Mouse (Mus musculus): ENCODE data around the gene Bsn. TPM values are rescaled to one million over a fixed set of nuclear protein-coding genes. Genes with fewer than 3 reads are reported as not detected.
A peak's percentile ranks its signal among the peaks of the same experiment; 100 is the strongest.

Bsn gene
- polyA plus RNA-seq, 1 experiment: 105 TPM

DNA sequence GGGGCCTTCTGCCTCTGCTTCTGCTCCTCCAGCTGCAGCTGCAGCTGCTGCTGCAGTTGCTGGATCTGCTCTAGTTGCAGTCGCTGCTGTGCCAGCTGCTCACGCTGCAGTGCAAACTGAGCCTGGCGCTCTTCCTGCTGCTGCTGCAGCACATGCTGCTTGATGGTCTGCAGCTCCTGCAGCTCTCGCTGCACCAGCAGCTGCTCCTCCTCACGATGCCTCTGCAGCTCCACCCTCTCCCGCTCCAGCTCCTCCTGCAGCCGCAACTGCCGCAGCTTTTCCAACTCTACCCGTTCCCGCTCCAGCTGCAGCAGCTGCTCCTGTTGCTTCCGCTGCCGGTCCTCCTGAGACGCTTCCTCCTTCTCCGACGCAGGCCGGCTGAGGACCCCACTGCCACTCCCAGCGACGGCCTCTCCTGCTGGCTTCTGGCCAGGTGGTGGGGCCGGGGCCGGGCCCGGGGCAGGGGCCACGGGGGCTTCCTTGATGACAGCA, 79.0 kb downstream of the Bsn start:
- peaks cover 2% of the 10 kb centered on the region; the same call in 1 of the 2 replicates for H3K4me1 ChIP-seq (ENCODE audit: control insufficient read depth, insufficient read depth, low read length)
- no peak overlapping the region for H3K4me3 ChIP-seq (ENCODE audit: insufficient read depth, low read length)
- TF ChIP-seq POLR2A (IDR thresholded peaks at IDR 0.05; ENCODE audit: extremely low read depth, insufficient read depth, low read length) (no peak), CTCF (IDR thresholded peaks at IDR 0.05; ENCODE audit: extremely low read depth, insufficient read depth, low read length) (no peak)
- H3K27ac ChIP-seq (ENCODE audit: insufficient read depth, low read length): 0 out of 2 replicates have a peak overlapping the region, but pooled peaks have one; percentile 9

DNA sequence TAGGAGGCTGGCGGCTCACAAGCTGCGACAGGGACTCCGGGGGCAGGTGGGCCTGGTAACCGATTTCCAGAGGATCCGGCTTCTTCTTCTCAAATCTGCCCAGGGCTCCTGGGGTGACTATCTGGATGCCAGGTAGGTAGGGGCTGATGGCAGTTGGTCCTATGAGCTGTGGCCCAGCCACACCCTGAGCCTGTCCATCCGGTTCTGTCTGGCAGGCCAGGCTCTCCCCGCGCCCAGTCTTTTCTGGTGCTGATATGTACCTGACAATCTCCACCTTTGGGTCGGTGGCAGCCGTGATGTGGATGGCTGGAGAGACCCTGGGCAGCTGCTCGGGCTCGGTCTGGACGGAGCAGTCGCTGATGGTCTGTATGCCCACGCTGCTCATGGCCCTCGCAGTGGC, 80.0 kb downstream of the Bsn start:
- no peak overlapping the region for H3K4me3 ChIP-seq (ENCODE audit: insufficient read depth, low read length)
- peaks cover 2% of the 10 kb centered on the region; the same call in 1 of the 2 replicates for H3K4me1 ChIP-seq (ENCODE audit: control insufficient read depth, insufficient read depth, low read length)
- TF ChIP-seq POLR2A (IDR thresholded peaks at IDR 0.05; ENCODE audit: extremely low read depth, insufficient read depth, low read length) (no peak), CTCF (IDR thresholded peaks at IDR 0.05; ENCODE audit: extremely low read depth, insufficient read depth, low read length) (no peak)
- no peak overlapping the region for H3K27ac ChIP-seq (ENCODE audit: insufficient read depth, low read length)

DNA sequence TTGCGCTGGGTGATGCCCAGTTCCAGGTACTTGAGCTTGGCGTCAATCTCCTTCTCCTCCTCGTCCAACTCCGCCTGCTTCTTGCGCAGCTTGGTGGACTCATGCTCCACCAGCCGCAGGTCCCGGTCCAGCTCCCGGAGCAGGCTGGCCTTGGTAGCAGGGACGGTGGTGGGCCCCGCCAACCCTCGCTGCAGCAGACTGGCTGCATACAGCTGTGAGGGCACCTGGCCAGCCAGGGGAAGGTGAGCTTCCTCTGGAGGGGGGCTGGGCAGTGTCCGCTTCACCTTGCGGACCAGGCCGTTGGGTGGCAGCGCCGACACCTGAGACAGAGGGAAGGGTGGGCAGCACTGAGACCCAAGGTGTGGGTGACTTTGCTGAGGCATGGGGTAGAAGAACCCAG, 82.3 kb downstream of the Bsn start:
- no peak for TF ChIP-seq POLR2A (IDR thresholded peaks at IDR 0.05; ENCODE audit: extremely low read depth, insufficient read depth, low read length)
- no peak for TF ChIP-seq CTCF (IDR thresholded peaks at IDR 0.05; ENCODE audit: extremely low read depth, insufficient read depth, low read length)
- Histone ChIP-seq H3K27ac (ENCODE audit: insufficient read depth, low read length) (no peak overlapping the region), H3K4me1 (ENCODE audit: control insufficient read depth, insufficient read depth, low read length) (peaks cover 2% of the 10 kb centered on the region; the same call in 1 of the 2 replicates), H3K4me3 (ENCODE audit: insufficient read depth, low read length) (no peak overlapping the region)

DNA sequence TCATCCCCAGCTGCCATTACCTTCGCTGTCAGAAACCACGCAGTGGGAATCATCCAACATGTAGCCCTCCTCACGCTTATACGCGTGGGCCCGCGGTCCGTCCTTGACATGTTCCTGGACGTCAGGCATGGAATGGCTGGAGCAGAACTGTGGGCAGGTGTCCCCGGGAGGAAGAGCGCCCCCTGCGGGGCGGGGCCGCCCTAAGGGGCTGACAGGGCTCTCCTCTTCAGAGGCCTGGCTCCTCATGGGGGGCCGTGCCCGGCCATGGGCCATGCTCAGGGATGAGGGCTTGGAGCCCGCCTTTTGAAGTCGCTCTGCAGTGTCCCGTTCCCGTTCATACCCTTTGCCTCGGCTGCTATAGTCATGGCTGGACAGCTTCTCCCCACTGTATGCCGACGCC, 84.1 kb downstream of the Bsn start:
- Histone ChIP-seq H3K4me1 (ENCODE audit: control insufficient read depth, insufficient read depth, low read length) (peaks cover 2% of the 10 kb centered on the region; the same call in 1 of the 2 replicates), H3K27ac (ENCODE audit: insufficient read depth, low read length) (no peak overlapping the region), H3K4me3 (ENCODE audit: insufficient read depth, low read length) (no peak overlapping the region)
- TF ChIP-seq POLR2A (IDR thresholded peaks at IDR 0.05; ENCODE audit: extremely low read depth, insufficient read depth, low read length) (no peak), CTCF (IDR thresholded peaks at IDR 0.05; ENCODE audit: extremely low read depth, insufficient read depth, low read length) (no peak)

DNA sequence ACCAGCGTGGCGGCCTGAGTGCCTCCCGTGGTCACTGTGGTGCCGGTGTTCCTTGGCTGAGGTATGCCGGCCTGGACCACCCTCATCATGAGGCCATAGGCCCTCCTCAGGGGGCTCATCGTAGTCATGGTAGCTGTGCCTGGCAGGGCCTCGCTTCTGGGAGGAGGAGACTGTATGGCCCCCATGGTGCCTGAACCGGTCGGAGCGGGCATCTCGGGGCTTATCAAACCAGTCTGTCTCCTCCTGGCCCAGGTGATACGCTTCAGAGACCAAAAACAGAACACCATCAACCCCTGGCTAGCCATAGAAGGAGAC, 84.7 kb downstream of the Bsn start:
- Histone ChIP-seq H3K4me1 (ENCODE audit: control insufficient read depth, insufficient read depth, low read length) (peaks cover 2% of the 10 kb centered on the region; the same call in 1 of the 2 replicates), H3K27ac (ENCODE audit: insufficient read depth, low read length) (no peak overlapping the region), H3K4me3 (ENCODE audit: insufficient read depth, low read length) (no peak overlapping the region)
- TF ChIP-seq CTCF (IDR thresholded peaks at IDR 0.05; ENCODE audit: extremely low read depth, insufficient read depth, low read length): no peak
- no peak for TF ChIP-seq POLR2A (IDR thresholded peaks at IDR 0.05; ENCODE audit: extremely low read depth, insufficient read depth, low read length)

DNA sequence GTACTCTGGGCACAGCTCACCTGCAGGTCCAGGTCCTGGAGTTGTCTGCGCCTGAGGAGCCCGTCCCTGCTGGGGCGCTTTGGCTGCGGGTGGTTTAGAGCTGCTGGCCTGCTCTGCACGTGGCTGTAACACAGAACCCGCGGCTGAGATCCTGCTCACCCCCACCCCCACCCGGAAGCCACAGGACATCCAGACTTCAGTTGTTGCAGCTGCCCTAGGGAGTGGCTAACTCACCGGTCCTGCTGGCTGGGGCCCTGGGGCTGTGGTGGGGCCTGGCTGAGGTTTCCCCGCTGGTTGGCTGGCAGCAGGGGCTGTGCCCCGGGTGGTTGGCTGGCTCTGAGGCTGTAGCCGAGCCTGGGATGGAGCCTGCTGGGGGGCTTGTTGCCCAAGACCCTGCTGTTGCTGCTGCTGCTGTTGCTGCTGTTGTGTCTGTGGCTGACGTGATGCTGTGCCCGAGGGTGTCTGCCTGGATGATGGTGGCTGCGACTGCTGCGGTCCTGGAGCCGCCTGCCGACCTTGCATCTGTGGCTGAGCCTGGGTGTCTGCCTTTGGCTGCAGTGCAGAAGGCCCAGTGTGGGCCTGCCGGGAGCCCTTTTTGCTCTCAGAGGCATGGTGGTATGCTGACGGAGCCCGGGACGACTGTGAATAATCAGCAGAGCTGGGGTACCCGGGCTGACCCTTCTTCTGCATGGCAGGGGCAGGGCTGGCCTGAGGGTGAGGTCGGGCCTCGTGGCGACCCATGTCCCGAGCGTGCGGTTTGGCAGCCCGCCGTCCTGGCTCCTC, 85.2 kb downstream of the Bsn start:
- Histone ChIP-seq H3K4me3 (ENCODE audit: insufficient read depth, low read length) (no peak overlapping the region), H3K4me1 (ENCODE audit: control insufficient read depth, insufficient read depth, low read length) (peaks cover 2% of the 10 kb centered on the region; the same call in 1 of the 2 replicates), H3K27ac (ENCODE audit: insufficient read depth, low read length) (no peak overlapping the region)
- no peak for TF ChIP-seq POLR2A (IDR thresholded peaks at IDR 0.05; ENCODE audit: extremely low read depth, insufficient read depth, low read length)

DNA sequence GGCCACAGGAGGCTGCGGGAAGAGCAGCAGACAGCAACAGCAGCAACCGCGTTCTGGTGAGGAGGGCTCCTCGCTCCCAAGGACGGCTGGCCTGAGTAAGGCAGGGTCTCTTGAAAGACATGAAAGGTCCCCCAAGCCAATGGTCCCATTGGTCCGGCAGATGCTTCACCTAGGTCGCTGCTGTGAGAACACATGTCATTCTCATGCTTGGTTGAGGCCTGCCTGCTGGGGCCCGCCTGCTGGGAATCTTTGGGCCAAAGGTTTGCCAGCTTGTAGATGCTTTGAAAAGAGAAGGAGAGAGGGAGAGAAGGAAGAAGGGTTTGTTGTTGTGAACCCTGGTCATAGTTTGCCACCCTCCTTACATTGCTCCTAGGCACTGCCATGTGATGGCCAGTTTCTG, 90.6 kb downstream of the Bsn start:
- H3K4me3 ChIP-seq (ENCODE audit: insufficient read depth, low read length): no peak overlapping the region
- H3K4me1 ChIP-seq (ENCODE audit: control insufficient read depth, insufficient read depth, low read length): peaks cover 4% of the 10 kb centered on the region; the same call in 1 of the 2 replicates
- TF ChIP-seq POLR2A (IDR thresholded peaks at IDR 0.05; ENCODE audit: extremely low read depth, insufficient read depth, low read length): no peak
- TF ChIP-seq CTCF (IDR thresholded peaks at IDR 0.05; ENCODE audit: extremely low read depth, insufficient read depth, low read length): no peak
- H3K27ac ChIP-seq (ENCODE audit: insufficient read depth, low read length): no peak overlapping the region

DNA sequence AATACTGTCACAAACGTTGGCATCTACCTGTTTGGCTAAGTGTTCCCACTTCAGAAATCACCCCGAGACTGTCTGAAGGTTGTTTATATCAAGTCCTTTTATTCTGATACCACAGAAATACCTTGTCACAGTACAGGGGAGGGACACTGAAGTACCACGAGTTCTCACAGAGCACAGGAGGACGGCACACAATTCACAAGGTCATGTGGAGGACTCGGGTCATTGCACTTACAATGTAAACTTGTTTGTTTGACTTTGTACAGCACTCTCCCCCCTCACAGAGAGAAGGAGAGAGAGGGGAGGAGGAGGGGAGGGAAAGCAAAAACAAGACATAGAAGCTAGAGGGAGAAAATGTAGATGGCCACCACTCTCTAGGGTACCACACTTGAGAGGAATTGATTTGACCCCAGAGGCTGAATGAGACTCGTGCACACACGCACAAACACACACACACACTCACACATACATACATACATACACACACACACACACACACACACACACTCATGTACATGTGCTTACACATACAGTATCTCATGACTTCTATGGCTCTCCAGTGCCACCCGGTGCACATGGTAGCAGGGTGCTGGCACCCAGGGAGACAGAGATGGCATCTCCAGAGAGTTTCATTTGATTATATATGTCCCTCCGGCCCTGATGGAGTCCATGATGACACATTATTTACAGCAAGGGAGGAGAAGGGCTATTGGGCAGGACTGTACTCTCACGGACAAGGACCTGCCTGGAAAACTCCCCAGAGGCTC, 94.1 kb downstream of the Bsn start:
- no peak for TF ChIP-seq CTCF (IDR thresholded peaks at IDR 0.05; ENCODE audit: extremely low read depth, insufficient read depth, low read length)
- TF ChIP-seq POLR2A (IDR thresholded peaks at IDR 0.05; ENCODE audit: extremely low read depth, insufficient read depth, low read length): no peak
- Histone ChIP-seq H3K27ac (ENCODE audit: insufficient read depth, low read length) (no peak overlapping the region), H3K4me3 (ENCODE audit: insufficient read depth, low read length) (no peak overlapping the region), H3K4me1 (ENCODE audit: control insufficient read depth, insufficient read depth, low read length) (peaks cover 4% of the 10 kb centered on the region; the same call in 1 of the 2 replicates)

DNA sequence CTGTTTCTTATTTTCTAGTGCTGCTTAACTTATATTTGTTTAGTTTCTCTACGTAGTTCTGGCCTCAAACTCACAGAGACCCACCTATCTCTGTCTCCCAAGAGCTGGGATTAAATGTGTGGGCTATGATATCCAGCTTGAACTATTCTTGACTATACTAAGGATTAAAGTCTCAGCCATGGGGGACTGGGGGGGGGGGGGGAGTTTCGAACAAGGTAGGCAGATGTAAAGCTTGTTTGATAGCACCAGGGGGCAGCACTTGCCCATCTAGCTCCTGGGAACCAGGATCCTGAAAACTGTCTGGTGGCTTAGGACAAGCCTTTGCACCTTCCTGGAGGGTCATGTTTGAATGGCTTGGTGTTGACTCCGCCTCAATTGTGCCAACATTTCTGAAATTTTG, 94.7 kb downstream of the Bsn start:
- Histone ChIP-seq H3K4me1 (ENCODE audit: control insufficient read depth, insufficient read depth, low read length) (peaks cover 4% of the 10 kb centered on the region; the same call in 1 of the 2 replicates), H3K4me3 (ENCODE audit: insufficient read depth, low read length) (no peak overlapping the region; the same call in 1 of the 2 replicates), H3K27ac (ENCODE audit: insufficient read depth, low read length) (no peak overlapping the region)
- TF ChIP-seq POLR2A (IDR thresholded peaks at IDR 0.05; ENCODE audit: extremely low read depth, insufficient read depth, low read length) (no peak), CTCF (IDR thresholded peaks at IDR 0.05; ENCODE audit: extremely low read depth, insufficient read depth, low read length) (peak; percentile 74)

Measured in cortical plate, adult 2 months (tissue).